Mouse (Mus musculus) bone marrow, adult 2 months (tissue): ENCODE measurements at regions not wholly inside any gene's neighbourhood (a gene's known extent, or its start where the extent isn't known, plus 50 kb on each side); places are given as distances from the start of the nearest gene placed in this dataset.
A peak's percentile ranks its signal among the peaks of the same experiment; 100 is the strongest.
"Not testable (repeated sequence)": the region's sequence is repeated elsewhere in the genome, so short reads cannot be mapped to it uniquely, and the experiment has no call there.

Experiments used
- H3K27ac ChIP-seq: fragments of 200-500 bp; 2 replicates; pipeline ENCODE4 v1.5.1; 2012; ENCODE audit warnings: low read depth, mild to moderate bottlenecking, control low read depth, inconsistent platforms, low read length; ENCODE audit not compliant: control insufficient read depth, poor library complexity, insufficient read depth
- H3K4me1 ChIP-seq: fragments of 200-500 bp; 2 replicates; pipeline ENCODE4 v1.6.1; 2011; ENCODE audit warnings: low read length; ENCODE audit not compliant: control insufficient read depth, insufficient read depth
- H3K4me3 ChIP-seq: fragments of 200-500 bp; replicated peaks from 2 replicates; pipeline ENCODE3; 2011; ENCODE audit warnings: mild to moderate bottlenecking, low read depth, low read length, control low read depth; ENCODE audit not compliant: control insufficient read depth
- CTCF ChIP-seq: fragments of 200-500 bp; IDR thresholded peaks from 2 replicates; pipeline ENCODE4 v1.5.1; 2011; ENCODE audit warnings: low read length, control low read depth; ENCODE audit not compliant: control insufficient read depth, insufficient read depth
- POLR2A ChIP-seq: fragments of 200-500 bp; IDR thresholded peaks from 2 replicates; pipeline ENCODE4 v1.6.1; 2011; ENCODE audit warnings: low read depth, mild to moderate bottlenecking, control low read depth, low read length, borderline replicate concordance; ENCODE audit not compliant: control insufficient read depth
- WGBS: fragments of 180-500 bp; shearing (Covaris S2); methylation state at CpG from one replicate; pipeline ENCODE4 v1.1.7; 2018; 5-methylcytosine and 5-hydroxymethylcytosine counted together

DNA sequence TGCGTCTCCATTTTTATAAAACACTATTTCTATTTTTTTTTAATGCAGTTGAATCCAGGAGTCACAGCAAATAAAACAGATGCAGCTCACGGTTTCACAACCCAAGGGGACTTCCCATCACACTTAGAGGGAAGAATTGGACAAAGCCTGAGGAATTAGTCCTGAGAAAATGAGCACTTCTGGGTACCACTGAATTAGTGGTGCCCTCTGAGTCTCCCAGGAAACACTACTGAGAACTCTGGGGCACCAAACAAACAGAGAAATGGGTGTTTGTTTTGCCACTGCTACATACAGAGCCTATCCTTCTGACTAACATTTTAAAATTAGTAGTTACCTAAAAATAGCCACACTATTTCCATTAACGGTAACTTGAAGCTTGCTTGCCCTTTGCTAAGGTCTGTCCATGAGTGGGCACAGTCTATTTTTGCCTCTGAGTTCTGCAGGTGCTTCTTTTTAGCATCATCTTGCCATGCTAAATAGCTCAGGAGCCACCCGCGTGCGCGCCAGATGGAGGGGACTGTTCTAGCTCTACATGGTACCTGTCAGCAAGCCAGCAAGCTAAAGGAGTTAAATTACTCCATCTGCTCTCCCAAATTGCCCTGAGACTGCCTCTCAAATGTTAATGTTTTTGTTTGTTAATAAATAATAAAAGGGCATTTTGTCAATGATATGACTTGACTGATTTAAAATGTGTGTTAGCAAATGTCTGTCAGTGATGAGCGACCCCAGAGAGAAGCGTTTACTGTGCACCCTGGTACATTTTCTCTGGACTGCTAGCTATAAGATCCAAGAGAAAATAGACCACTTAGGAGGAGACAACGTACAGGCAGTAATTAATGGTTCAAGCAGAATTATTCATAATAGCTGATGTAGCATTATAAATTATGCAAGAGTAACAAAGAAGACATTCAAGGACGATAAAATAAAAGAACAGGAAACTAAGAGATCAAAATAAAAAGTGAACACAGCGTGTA lies 141.3 kb downstream of the Tas2r134 start:
- 73% methylated on average over 12 of the region's 12 CpGs for WGBS

DNA sequence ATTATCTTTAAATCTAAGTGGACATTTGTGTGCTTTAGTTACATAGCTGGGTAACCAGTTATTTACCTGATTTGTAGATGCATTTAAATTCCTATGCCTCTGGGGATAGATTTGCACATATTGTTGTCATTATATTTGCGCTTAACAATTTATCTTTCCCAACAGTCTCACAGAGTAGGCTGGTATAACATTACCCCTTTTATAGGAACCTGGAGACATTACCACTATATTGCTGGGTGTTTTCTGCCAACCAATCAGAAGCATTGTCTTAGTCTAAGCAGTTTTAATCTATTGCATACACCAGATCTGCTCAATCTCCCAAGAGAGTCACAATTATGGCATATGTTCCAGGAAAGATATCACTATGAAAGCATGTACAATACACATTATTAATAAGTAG lies 149.8 kb downstream of the Rbm43 start:
- Histone ChIP-seq H3K4me1 (no peaks in the 10 kb centered on the region), H3K4me3 (no peak overlapping the region), H3K27ac (no peak overlapping the region)
- 95% methylated on average over 1 of the region's 1 CpGs for WGBS
- TF ChIP-seq CTCF = no peak
- no peak for TF ChIP-seq POLR2A

More for the DNA sequence above, 141.3 kb downstream of the Tas2r134 start:
- TF ChIP-seq POLR2A (no peak), CTCF (no peak)
- Histone ChIP-seq H3K4me3 (no peak overlapping the region), H3K4me1 (no peaks in the 10 kb centered on the region), H3K27ac (no peak overlapping the region)

DNA sequence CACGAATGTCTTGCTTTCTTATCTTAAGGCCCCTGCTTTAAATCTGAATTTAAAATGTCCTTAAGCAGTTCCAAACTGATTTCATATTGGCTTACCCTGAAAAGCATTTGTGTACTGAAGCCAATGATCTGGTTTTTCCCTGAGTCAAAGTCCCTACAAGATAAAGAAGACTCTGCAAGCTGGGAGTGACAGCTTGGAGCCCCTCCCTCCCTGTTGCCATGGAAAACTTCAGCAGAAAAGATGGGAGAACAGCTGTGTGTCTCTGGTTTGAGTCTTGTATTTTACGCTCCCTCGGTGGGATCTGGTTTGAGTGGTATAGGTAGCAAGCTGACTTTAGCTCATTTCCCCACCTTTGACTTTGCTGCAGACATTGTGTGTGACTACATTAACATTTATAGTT lies 146.1 kb downstream of the Rbm43 start:
- Histone ChIP-seq H3K4me3 (no peak overlapping the region), H3K4me1 (no peaks in the 10 kb centered on the region), H3K27ac (no peak overlapping the region)
- WGBS = 83% methylated on average over 3 of the region's 3 CpGs
- TF ChIP-seq CTCF (no peak), POLR2A (no peak)

DNA sequence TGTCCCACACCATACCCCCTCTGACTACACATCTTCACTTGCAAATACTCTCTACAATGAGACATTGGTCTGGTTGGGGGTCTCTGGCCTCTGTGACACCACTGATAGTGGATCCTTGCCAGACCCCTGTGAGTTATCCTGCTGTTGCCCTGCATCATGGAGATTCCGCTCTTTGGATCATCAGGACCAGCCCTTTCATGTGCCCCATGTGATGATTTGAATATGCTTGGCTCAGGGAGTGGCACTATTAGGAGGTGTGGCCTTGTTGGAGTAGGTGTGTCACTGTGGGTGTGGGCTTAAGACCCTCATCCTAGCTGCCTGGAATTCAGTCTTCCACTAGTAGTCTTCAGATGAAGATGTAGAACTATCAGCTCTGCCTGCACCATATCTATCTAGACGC lies 141.7 kb downstream of the Rbm43 start:
- H3K27ac ChIP-seq, H3K4me1 ChIP-seq, H3K4me3 ChIP-seq: not testable (repeated sequence)
- 83% methylated on average over 2 of the region's 2 CpGs for WGBS

DNA sequence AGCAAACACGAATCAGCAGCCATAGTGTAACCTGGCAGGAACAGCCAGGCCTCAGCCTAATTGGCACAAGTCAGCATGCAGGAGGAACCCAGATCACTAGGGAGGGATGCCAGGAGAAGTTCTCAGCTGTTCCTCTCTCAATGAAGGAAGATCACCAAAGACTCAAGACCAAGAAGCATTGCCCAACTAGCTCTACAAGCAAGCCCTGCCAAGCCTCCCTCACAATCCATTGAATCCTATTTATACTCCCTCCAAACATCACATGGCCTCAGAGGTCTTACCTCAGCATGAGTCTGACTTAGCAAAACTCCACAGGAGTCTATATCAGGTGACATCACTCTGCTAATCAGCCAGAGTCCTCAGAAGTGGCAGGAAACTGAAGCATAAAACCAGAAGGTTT lies 135.1 kb downstream of the Rbm43 start:
- Histone ChIP-seq H3K27ac (no peak overlapping the region), H3K4me3 (no peak overlapping the region), H3K4me1 (no peaks in the 10 kb centered on the region)
- TF ChIP-seq CTCF (no peak), POLR2A (no peak)
- 73% methylated on average over 1 of the region's 1 CpGs for WGBS

DNA sequence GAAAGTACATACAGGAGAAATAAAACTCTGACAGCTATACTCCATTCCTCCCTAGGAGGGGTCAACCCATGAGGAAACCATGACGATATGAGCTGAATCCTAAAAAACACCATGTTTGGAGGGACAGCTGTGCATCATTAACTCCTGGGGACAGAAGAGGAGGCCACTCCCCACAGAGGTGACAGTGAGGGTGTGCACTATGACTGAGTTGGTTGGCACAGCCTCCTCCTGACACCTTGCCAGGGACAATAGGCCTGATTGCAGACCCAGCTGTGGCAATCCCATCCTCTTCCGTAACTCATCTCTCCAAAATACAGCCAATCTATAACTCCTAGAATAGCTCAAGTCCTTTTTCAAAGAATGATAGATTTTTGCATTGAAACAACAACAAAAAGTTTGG lies 112.0 kb downstream of the Rbm43 start:
- Histone ChIP-seq H3K27ac (no peak overlapping the region), H3K4me3 (no peak overlapping the region), H3K4me1 (no peaks in the 10 kb centered on the region)
- WGBS = 94% methylated on average over 2 of the region's 2 CpGs
- no peak for TF ChIP-seq CTCF
- TF ChIP-seq POLR2A = no peak

DNA sequence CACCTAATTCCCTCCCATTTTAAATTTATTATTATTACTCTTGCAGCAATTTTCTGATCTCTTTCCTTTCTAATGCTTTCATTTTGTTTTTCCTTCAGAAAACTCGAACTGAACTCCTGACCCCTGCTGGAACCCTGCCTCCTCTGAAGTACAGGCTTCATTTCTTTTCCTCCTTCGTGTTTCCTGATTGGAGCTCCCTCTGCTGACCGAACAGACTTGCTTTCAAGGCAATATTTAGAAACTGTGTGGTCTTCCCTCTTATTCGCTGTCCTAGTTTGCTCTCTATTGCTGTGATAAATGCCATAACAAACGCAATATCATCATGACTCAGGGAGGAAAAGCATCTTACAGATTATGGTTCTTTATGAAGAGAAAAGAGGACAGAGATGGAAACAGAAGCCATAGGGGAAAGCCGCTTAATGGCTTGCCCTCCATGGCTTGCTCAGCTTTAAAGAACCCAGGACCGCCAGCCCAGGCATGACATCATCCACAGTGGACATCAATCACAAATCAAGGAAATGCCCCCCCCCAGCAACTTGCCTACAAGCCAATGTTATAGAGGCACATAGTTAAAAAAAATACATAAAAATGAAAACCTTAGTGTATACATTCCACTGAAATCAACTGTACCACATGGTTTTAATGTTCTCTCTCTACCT lies 104.5 kb downstream of the Rbm43 start:
- TF ChIP-seq CTCF = peak; percentile 22; the same call in 1 of the 2 replicates
- no peak for TF ChIP-seq POLR2A
- H3K4me3 ChIP-seq = no peak overlapping the region
- no peak overlapping the region for H3K27ac ChIP-seq
- H3K4me1 ChIP-seq = no peaks in the 10 kb centered on the region
- WGBS = 30% methylated on average over 7 of the region's 7 CpGs

DNA sequence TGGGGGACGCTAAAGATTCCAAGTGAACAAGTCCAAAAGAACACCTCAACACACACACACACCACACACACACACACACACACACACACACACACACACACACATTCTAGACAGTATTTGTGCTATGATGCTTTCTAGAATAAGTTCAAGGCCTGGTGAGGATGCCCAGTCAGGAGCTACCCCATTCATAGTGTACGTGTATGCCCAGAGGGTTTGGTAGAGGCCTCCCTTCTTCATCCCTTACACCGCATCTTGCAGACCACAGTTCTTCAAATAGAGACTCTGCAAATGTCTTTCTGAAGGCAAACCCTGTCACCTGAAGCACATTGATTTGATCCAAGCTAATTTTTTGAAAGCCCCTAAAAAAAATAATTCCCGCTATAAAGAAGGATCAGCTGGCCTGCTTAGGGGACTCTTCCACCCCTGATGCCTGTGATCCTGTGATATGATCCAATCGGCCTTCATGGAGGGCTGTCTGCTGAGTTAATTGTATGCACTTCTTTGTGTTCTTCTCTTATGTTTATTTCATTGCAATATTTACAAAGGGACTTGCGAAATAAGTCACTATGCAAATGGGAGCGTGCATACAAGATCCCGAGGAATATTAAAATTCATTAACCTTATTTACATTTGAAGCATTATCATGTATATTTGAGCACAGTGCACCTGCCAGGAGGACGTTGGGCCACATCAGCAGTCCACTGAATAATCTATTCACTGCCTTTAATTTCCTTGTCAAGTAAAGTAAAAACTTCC lies 103.8 kb downstream of the Rbm43 start:
- WGBS = 77% methylated on average over 9 of the region's 9 CpGs
- Histone ChIP-seq H3K4me1 (no peaks in the 10 kb centered on the region), H3K27ac (no peak overlapping the region), H3K4me3 (no peak overlapping the region)
- TF ChIP-seq POLR2A = no peak
- no peak for TF ChIP-seq CTCF
